Mouse (Mus musculus): ENCODE results near the gene Tdrd6.

The Tdrd6 gene

GRCm38 (mm10) chr17:43619156-43619555 is 10.9 kb downstream of the Tdrd6 start:
- DNase-seq (ENCODE audit: inconsistent ontology term): no peak

- DNase-seq (ENCODE audit: inconsistent ontology term): no peak
Observed at GRCm38 (mm10) chr17:43612221-43612620, 17.9 kb downstream of the Tdrd6 start.

- DNase-seq (ENCODE audit: inconsistent ontology term): peak; percentile 52
Observed at GRCm38 (mm10) chr17:43611586-43611985, 18.5 kb downstream of the Tdrd6 start.

GRCm38 (mm10) chr17:43606704-43607103 is 23.4 kb downstream of the Tdrd6 start:
- DNase-seq (ENCODE audit: inconsistent ontology term): peak; percentile 55

- no peak for DNase-seq (ENCODE audit: inconsistent ontology term)
Observed at GRCm38 (mm10) chr17:43598706-43599105, 31.4 kb downstream of the Tdrd6 start.

- no peak for DNase-seq (ENCODE audit: inconsistent ontology term)
Observed at GRCm38 (mm10) chr17:43597742-43598141, 32.4 kb downstream of the Tdrd6 start.

GRCm38 (mm10) chr17:43592296-43593291 is 37.5 kb downstream of the Tdrd6 start:
- DNase-seq (ENCODE audit: inconsistent ontology term): peak; percentile 66

GRCm38 (mm10) chr17:43590531-43590930 is 39.6 kb downstream of the Tdrd6 start:
- peak; percentile 27 for DNase-seq (ENCODE audit: inconsistent ontology term)

GRCm38 (mm10) chr17:43589750-43590149 is 40.3 kb downstream of the Tdrd6 start:
- DNase-seq (ENCODE audit: inconsistent ontology term): no peak

- no peak for DNase-seq (ENCODE audit: inconsistent ontology term)
Observed at GRCm38 (mm10) chr17:43587278-43587677, 42.8 kb downstream of the Tdrd6 start.

- no peak for DNase-seq (ENCODE audit: inconsistent ontology term)
Observed at GRCm38 (mm10) chr17:43584771-43585170, 45.3 kb downstream of the Tdrd6 start.

GRCm38 (mm10) chr17:43581012-43581467 is 49.1 kb downstream of the Tdrd6 start:
- no peak for DNase-seq (ENCODE audit: inconsistent ontology term)

GRCm38 (mm10) chr17:43580456-43580855 is 49.6 kb downstream of the Tdrd6 start:
- DNase-seq (ENCODE audit: inconsistent ontology term): no peak

- DNase-seq (ENCODE audit: inconsistent ontology term): peak; percentile 40
Observed at GRCm38 (mm10) chr17:43573624-43574073, 56.5 kb downstream of the Tdrd6 start.

GRCm38 (mm10) chr17:43569287-43569686 is 60.8 kb downstream of the Tdrd6 start:
- no peak for DNase-seq (ENCODE audit: inconsistent ontology term)

GRCm38 (mm10) chr17:43567992-43568888 is 61.9 kb downstream of the Tdrd6 start, which contains the start of gene Pla2g7:
Gene Pla2g7 (plus strand): TSS chr17:43568098.
- DNase-seq (ENCODE audit: inconsistent ontology term): peak; percentile 51

- no peak for DNase-seq (ENCODE audit: inconsistent ontology term)
Observed at GRCm38 (mm10) chr17:43567593-43567991, 62.5 kb downstream of the Tdrd6 start.

Measured in Muller cell, postnatal 12 days (primary cell).